Mouse (Mus musculus): ENCODE measurements around the gene Timm17a.
A peak's percentile ranks its signal among the peaks of the same experiment; 100 is the strongest.

Gene Timm17a

DNA sequence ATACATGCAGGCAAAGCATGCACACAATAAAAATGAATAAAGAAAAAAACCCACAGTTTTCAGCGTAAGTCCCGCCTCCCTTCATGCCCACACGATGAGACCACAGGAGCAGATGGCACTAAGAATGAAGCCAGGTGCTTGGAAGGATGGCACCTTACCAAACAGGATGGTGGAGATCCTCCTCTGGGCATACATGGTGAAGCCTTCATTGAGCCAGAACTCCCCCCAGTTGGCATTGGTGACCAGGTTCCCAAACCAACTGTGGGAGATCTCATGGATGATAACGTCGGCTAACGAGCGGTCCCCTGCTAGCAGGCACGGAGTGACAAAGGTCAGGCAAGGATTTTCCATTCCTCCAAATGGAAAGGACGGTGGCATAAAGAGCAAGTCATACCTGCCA is 42.2 kb downstream of the Timm17a start:
- peak; percentile 85 to 87 for DNase-seq

- no peak for DNase-seq
Observed at GRCm38 (mm10) chr1:135267663-135268446, 45.7 kb downstream of the Timm17a start.

- no peak for DNase-seq
Observed at GRCm38 (mm10) chr1:135265834-135266233, 47.7 kb downstream of the Timm17a start.

DNA sequence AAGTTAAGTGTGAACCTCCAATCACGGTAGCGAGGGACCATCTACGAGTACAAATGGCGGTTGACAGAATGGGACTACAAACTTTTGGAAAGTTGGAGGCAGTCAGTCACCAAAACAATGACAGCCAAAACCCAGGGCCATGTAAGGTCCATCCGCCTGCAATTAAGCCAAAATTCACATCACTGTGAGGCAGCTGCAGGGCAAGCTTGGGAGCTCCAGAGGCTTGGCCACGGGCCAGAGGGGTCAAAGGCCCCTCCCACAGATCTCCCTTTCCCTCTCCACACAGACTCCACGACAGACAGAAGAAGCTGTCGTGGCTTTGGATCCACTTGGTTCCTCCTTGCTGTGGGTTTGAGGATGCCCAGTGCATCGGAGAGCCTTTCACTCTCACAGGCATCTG is 50.3 kb downstream of the Timm17a start:
- DNase-seq = no peak

DNA sequence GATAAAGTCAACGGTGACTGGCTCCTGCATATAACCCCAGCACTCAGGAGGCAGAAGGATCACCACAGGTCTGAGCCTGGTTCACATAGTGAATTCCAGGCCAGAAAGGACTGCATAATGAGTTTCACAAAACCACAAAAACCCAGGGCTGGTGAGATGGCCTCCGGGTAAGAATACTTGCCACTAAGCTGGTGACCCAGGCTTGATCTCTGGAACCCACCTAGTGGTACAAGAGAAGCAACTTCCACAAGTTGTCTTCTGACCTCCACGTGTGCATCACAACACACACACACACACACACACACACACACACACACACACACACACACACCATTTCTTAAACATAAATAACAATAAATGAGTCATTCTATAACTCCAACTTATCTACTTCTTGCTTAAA is 51.2 kb downstream of the Timm17a start:
- no peak for DNase-seq

DNA sequence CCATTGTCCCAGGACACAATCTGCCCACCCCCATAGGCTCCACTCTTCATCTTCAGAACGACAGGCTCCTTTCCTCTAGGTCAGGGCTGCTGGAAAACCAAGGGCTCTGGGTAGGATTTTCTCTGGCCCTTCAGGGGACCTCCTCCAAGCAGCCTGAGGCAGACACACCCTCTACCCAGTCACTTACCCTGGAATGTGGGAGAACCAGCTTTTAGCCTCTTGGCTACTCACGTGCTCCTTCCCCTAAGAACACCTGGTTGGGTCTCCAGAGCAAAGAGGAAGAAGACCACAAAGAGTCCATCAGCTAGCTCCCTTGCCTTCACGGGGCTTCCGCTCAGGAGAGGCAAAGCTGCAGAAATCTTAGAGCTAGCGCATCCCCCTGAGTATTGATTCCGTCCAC is 52.6 kb downstream of the Timm17a start:
- DNase-seq = no peak

DNA sequence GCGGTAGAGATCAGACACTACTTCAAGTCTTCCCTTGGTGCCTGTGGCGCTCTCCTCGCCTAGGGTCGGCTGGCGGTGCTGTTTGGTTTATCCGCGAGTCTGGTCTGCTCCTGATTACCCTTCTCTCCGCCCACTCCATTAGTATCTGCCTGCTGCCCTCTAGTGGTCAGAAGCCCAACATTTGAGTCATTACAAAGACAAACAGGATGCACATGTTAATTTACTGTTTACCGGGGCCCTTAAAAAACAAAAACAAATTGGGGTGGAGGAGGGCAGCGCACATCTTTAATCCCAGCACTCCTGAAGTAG is 54.5 kb downstream of the Timm17a start:
- DNase-seq = peak; percentile 94 to 96

- peak; percentile 81 to 85 for DNase-seq
Observed at GRCm38 (mm10) chr1:135258380-135259127, 55.0 kb downstream of the Timm17a start, which contains the start of gene Elf3. Gene Elf3 (minus strand): TSS chr1:135258568.

DNA sequence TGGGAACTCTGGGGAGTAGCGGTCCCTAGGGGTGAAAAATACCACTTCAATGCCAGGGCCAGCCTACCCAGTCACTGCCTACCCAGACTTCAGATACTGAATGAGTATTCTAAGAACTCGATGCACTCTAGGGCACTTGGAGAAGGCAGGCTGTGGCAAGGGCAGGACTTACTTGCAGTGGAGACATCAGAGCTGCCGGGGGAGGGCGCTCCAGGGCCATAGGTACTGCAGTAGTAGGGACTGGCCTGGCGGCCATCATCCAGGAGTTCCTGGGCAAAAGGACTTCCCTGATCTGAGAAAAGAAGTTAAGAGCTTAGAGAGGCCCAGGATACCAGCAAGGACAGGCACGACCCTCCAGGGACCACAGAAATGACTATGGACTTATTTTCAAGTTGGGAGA is 57.3 kb downstream of the Timm17a start:
- DNase-seq = no peak

GRCm38 (mm10) chr1:135252854-135253253 is 60.7 kb downstream of the Timm17a start:
- DNase-seq = no peak

- no peak for DNase-seq
Observed at GRCm38 (mm10) chr1:135251405-135251804, 62.2 kb downstream of the Timm17a start.

DNA sequence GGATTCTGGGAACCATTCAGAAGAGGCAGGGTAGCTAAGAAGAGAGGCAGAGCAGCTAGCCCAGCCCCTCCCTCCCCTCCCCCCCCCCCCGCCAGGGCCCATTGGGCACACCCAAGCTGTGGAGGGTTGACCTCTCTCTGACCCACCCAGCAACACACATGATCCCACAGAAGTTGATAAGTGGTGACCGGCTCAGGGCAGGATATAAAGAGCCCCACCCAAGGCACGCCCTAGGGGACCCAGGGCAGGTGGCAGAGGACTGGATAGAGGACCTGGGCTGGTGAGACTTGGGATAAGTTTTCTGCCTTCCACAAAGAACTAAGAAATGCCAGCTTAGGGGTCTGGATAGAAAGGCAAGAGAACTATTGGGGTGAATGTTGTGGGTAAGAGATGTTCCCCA is 62.9 kb downstream of the Timm17a start:
- no peak for DNase-seq

GRCm38 (mm10) chr1:135248434-135248850 is 65.1 kb downstream of the Timm17a start:
- peak; percentile 72 to 73 for DNase-seq

All from cerebellum, postnatal 10 days (tissue).